Mouse (Mus musculus) urinary bladder, adult 2 months (tissue): ENCODE measurements around the gene Gm37240. TPM values are rescaled to one million over a fixed set of nuclear protein-coding genes. Genes with fewer than 3 reads are reported as not detected.
"Not testable (repeated sequence)": the region's sequence is repeated elsewhere in the genome, so short reads cannot be mapped to it uniquely, and the experiment has no call there.

Source experiments
- DNase-seq: peaks from one replicate; pipeline ENCODE4 v3.0.0; 2022; ENCODE audit warnings: low spot score
- polyA plus RNA-seq: library from polyadenylated mRNA; depleted of rRNA; stranded (reverse); fragments of >200 nt; gene quantifications from 2 replicates; pipeline ENCODE4 v1.2.3, GENCODE M21; 2012; rRNA removed

Gm37240 gene
- 1.5 and 2.0 TPM in 2 replicates for polyA plus RNA-seq

DNA sequence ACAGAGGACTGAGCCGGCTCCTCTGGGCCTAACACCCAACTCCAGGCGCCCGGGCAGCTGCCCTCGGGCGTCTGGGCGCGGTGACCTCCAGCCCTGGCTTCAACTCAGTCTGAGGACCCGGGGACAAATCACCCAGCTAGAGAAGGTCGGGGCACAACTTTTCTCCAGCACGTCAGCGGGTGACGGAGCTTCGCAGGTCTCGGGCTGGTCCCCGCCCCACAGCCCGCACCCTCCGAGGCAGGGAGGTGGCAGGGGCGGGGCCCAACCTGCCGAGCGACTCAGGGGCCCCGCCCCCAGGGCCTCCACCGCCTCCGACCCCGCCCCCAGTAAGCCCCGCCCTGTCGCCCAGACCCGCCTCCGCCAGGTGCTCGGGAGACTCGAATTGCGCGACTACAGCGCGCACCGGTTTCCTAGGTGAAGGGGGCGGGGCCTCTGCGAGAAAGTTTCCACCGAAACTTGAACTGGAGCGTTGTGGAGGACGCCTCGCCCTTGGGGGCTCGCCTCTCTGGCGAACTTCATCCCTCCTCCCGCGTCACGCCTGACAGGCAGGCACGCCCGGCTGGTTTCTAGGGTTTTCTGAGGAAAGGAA, at the start of gene Gm37240, which contains the start of gene Glt28d2:
Gene Gm37240, minus strand, starts transcription at position 280 of the 589 bp plus-strand sequence.
Gene Glt28d2, minus strand, starts transcription at position 278 of the 589 bp plus-strand sequence.
- peak; percentile 68 for DNase-seq

DNA sequence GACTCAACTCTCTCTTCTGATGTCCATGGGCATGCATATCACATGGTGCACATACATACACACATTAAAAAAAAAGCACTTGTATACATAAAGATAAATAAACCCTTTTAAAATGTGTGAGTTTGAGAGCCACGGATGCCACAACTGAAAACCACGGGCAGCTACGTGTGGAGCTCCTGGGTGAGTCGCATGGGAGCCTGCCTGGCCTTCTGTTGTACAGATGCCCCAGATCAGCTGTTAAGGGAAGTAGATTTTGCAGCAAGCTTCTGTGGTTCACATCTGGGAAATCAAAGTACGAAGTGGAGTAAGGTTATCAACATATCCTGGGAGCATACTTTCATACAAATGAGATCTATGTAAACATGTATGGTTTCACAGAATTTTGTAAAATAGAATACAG, 46.3 kb upstream of the Gm37240 start:
- DNase-seq: no peak

GRCm38 (mm10) chr3:85931859-85932258, 44.5 kb upstream of the Gm37240 start:
- DNase-seq: no peak

- no peak for DNase-seq
These were observed 43.4 kb upstream of the Gm37240 start for GRCm38 (mm10) chr3:85930671-85931255.

- no peak for DNase-seq
These were observed 42.4 kb upstream of the Gm37240 start for GRCm38 (mm10) chr3:85929711-85930110.

GRCm38 (mm10) chr3:85928140-85928611, 40.9 kb upstream of the Gm37240 start:
- no peak for DNase-seq

GRCm38 (mm10) chr3:85927296-85927695, 40.0 kb upstream of the Gm37240 start:
- no peak for DNase-seq

DNA sequence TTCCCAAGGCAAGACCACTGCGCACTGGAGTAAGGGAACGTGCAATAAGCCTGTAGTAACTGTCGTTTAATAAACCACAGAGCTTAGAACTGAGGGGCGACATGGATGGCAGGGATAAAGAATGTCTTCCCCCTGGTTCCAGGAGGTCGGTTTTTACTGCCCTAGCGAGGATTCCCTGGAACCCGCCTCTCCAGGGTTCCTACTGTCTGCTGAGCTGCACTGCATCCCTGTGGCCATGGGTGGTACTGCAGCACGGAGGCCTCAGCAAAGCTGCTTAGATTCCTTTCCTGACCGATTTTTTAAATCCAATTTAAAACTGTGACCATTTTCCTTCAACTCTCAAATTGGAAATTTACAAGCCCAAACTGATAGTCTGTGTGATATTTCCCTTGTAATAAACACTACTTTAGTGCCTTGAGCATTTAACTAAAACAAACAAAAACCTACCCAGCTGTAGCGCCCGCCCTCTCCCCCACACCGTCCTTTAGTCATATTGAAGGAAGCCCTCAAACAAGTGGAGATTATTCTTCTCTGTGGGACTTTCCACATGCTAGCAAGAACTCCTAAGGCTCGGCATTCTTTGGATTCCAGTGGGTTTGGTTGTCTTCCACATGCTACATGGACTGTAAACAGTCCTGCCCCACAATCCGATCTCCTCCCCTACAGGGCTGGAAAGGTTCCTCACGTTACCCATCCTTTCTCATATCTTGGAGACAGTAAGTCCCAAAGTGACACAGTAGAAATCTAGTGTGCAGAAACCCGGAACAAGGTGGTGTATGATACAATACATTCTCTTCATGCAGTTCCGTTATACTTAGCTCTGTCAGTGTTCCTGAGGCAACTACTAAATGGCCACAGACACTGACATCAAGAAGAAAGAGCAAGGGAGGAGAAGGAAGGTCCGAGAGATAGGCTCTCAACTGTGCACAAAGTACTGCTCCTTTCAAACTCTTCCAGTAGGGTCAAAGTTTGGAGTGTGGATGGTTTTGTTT, 36.9 kb upstream of the Gm37240 start:
- peak; percentile 64 for DNase-seq

- DNase-seq: no peak
These were observed 36.0 kb upstream of the Gm37240 start for GRCm38 (mm10) chr3:85923343-85923742.

DNA sequence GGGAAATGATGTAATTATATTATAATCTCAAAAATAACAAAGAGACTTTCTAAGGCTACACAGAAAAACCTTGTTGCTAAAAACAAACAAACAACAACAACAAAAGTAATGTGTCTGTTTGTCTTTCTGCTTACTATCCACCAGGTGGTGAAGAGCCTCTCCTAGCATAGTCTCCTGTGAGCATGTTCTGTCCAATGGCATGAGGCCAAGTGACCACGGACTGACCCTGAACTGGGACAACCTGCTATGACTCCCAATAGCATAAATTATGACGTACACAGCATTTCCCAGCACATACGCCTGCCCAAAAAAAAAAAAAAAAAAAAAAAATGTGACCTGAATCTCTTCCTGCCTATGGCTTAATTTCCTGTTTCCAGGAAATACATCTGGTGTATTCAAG, 35.0 kb upstream of the Gm37240 start:
- DNase-seq: no peak

- not testable (repeated sequence) for DNase-seq
These were observed 33.4 kb upstream of the Gm37240 start for GRCm38 (mm10) chr3:85920671-85921070.

- no peak for DNase-seq
These were observed 30.3 kb upstream of the Gm37240 start for GRCm38 (mm10) chr3:85917600-85917999.

DNA sequence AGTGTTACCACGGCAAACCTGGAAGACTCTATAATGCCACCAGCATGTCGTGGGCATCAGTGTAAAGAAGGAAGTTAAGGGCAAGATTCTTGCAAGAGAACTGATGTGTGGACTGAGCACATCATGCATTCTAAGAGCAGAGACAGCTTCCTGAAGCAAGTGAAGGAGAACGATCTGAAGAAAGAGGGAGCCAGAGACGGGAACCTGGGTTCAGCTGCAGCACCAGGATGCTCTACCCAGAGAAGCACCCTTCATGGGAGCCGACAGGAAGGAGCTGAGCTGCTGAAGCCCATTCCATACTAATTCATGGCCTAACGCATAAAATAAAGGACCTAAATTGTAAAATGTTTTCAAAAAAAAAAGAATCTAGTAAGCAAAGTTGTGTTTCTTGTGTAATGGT, 27.5 kb upstream of the Gm37240 start:
- no peak for DNase-seq

DNA sequence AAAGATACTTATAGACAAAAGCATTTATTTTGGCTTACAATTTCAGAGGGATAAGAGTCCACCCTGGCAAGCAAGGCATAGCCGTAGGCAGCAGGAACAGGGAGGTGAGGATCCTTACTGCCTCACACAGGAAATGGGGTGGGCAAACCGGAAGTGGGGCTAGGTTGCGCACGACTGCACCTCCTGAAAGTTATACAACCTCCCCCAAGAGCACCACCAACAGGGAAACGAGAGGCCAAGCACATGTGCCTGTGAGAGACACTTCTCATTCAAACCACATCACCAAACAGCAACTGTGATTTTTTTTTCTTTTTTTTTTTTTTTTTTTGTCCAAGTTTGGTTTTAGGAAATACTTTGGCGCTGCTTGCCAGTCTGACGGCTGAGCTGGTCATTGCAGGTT, 19.8 kb upstream of the Gm37240 start:
- no peak for DNase-seq

DNA sequence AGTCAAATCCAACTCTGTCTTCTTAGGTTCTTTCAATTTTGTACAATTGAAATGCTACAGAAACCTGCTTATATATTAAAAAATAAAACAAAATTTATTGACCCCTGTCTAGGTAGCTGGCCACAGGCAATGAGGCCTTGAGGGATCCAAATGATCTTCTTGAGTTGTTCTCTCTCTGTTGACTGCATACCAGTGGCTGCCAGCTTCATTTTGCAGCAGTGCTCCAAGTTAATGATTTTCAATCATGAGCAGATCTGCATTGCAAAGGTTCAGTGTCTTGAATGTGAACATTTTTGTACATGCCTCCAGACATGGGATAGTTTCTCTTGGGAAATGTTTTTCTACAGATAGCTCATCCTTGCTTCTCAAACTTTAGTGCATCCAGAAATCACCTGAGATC, 17.1 kb upstream of the Gm37240 start:
- no peak for DNase-seq

- no peak for DNase-seq
These were observed 7.7 kb upstream of the Gm37240 start for GRCm38 (mm10) chr3:85895020-85895419.

DNA sequence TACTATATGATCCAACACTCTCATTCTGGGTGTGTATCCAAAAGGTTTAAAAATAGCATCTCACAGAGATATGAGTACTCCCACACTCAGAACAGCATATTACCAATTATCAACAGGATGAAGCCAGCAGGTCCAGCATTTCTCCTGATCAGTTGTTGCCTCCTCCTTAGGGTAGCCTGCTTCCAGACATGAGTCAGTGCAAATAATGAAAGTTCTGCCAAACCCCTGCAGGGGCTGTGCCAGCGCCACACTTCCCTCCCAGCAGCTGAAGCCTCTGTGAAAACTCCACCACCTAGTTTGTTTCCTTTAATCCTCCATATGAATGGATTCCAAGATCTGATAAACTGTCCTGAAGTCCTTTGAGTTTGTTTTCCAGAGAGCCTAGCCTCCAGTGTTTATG, 4.3 kb upstream of the Gm37240 start:
- no peak for DNase-seq

DNA sequence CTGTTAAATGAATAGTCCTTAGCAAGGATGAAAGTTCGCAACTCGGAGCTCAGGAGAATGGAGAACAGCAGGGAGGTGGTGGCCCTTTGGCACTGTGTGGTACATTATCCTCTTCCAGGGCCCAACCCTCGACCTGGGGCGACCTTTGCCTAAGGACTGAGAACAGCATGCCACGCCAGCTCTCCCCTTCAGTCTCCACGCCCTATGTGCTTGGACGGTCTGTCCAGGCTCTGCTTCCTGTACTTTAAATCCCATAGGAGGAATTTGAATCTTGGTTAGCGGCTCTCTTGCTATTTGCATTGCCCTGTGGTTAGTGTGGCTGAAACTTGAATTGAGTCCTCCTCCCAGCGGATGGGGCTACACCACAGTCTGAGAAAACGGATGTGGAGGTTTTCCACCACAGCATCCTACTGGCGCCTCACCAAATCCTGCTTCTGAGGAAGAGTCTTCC, 928 bp upstream of the Gm37240 start:
- peak; percentile 22 for DNase-seq

DNA sequence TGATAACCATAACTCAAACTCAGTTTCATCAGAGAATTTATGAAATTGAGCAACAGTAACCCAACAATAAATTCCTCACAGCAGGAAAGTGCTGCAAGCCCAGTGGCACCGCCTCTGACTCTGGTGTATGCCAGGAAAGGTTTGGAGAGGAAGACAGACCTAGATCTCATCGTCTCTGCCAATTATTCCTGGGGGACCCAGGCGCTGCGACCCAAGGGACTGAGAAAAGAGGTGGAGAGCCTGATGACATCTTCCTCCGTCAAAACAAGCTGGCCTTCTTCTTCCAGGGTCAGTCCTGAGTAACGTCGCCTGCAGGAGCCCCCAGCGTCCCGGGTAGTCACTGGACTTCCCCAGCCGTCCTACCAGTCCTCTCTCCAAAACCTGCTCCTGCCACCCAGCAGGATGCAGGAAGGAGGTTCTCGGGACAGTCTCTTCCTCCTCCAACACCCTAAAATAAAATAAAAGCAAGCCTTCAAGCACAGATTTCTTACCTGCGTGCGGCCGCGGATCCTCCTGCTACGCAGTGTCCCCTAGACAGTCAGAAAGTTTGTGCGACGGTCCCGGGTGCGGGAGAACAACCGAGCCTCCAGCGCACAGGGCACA, 581 bp downstream of the Gm37240 start:
- DNase-seq: peak; percentile 35

GRCm38 (mm10) chr3:85885906-85886305, 1.4 kb downstream of the Gm37240 start:
- no peak for DNase-seq

DNA sequence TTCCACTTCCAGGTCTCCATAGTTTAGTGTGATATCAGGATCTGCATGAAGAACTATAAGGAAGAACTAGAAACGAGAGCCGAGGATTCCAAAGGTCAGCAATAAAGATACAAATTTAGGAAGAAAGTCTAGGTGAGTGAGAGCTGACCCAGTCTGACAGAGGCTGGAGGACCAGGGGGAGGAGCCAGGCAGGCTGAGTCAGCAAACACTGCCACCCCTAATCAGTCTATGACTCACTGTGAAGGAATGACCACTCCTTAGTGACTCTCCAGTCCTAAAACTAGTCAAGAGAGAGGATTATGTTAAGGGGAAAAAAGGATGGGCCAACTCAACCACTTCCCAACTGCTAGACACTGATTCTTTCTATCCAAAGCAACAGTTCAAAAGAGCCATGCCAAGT, 6.6 kb downstream of the Gm37240 start:
- no peak for DNase-seq

DNA sequence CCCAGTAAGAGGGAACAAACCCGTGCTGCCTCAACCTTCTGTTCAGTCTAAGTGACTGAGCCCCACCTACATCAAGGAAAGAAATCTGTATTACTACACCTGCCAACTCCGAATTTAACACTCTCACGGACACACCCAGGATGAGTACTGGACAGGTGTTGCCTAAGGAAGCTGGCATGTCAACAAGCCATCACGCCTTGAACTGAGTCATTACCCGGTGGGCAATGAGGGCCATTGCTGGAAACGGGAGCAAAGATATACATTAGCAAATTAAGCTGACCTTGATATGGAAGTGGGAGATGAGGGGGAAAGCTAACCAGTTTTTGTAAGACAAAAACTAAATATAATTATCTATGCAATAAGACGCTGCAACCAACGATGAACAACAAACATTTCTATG, 7.2 kb downstream of the Gm37240 start:
- DNase-seq: no peak
